Mouse (Mus musculus) embryonic fibroblast, embryonic 13.5 days (primary cell): ENCODE data around the gene Ubxn11.

Source experiments
- CTCF ChIP-seq: IDR thresholded peaks from 2 replicates; pipeline ENCODE4 v1.5.1; 2011; ENCODE audit warnings: mild to moderate bottlenecking, control low read depth, low read length, moderate library complexity, borderline replicate concordance; ENCODE audit not compliant: insufficient read depth
- POLR2A ChIP-seq: IDR thresholded peaks from 2 replicates; pipeline ENCODE4 v1.6.1; 2011; ENCODE audit warnings: low read depth, mild to moderate bottlenecking, control low read depth, low read length, moderate library complexity

DNA sequence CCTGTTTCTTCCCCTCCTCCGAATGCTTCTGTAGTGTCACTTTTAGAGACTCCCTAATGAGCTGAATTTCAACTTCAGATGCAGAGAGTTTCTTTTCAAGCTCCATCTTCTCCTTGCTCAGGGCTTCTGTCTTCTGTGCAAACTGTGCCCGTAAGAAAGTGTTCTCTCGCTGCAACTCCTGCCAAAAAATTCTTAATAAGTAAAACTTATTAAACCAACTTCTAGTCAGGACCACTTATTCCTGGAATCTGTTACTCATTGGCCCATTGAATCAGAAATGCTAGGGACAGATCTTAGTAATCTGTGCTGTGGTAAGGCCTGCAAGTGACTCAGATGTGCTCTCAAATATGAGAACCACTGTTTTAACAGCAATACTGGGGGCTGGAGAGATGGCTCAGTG is 49.7 kb downstream of the Ubxn11 start:
- no peak for TF ChIP-seq CTCF
- TF ChIP-seq POLR2A = no peak
